Mouse (Mus musculus) heart, postnatal 0 days (tissue): ENCODE measurements around the gene Grb14.

Experiments used
- CTCF ChIP-seq: IDR thresholded peaks from 2 replicates; pipeline ENCODE4 v1.5.1; 2016; ENCODE audit warnings: antibody characterized with exemption, control low read depth, low read depth
- EP300 ChIP-seq: IDR thresholded peaks from 2 replicates; pipeline ENCODE4 v1.6.1; 2016; ENCODE audit warnings: antibody characterized with exemption, low read depth

DNA sequence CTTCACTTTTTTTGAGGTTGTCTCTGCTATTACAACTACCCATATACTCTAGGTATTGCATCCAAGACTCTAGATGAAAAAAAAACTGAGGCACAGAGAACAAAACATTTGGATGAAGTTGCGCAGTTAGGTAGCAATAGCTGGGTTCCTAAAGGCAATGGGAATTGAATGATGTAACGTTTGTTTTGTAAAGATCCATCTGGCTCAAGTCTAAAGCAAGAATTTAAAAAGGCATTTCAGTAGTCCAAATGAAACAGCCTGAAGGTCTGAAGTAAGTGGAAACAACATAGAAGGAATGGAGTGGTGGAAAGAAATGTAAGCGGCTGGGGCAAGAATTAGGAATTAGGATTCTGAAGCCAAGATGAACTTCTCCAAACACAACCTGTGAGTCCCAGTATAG is 26.0 kb upstream of the Grb14 start:
- TF ChIP-seq CTCF (no peak), EP300 (no peak)
